Mouse (Mus musculus): ENCODE results near the gene Myh10. TPM values are rescaled to one million over a fixed set of nuclear protein-coding genes. Genes with fewer than 3 reads are reported as not detected.

The Myh10 gene
- polyA plus RNA-seq (2015; fragmentation: Nextera tagmentation; extraction: Ambion mirVana): 119 and 125 TPM in 2 replicates

- no peaks in the 10 kb centered on the region for H3K27me3 ChIP-seq (ENCODE audit: control insufficient read depth, insufficient read depth, low read depth, low read length)
- H3K9ac ChIP-seq (ENCODE audit: low read length): peak within 1 kb of the TSS; percentile 98
- H3K4me2 ChIP-seq (ENCODE audit: low read depth, low read length): peak within 1 kb of the TSS; percentile 77
- H3K36me3 ChIP-seq (ENCODE audit: control insufficient read depth, insufficient read depth, low read length): no peaks in the 10 kb centered on the region
- under 1% methylated on average over 51 of the region's 51 CpGs for WGBS
- no peaks in the 10 kb centered on the region for H3K9me3 ChIP-seq (ENCODE audit: control insufficient read depth, low read length)
- peak; percentile 99 for ATAC-seq (ENCODE audit: low read depth)
- H3K27ac ChIP-seq (ENCODE audit: low read length): peak within 1 kb of the TSS; percentile 99
- H3K4me1 ChIP-seq (replicated peaks; ENCODE audit: control insufficient read depth, insufficient read depth, low read length): peaks cover 11% of the 10 kb centered on the region
- H3K4me3 ChIP-seq (ENCODE audit: low read length): peak within 1 kb of the TSS; percentile 97
Measured at GRCm38 (mm10) chr11:68691321-68692009, at the start of gene Myh10. Myh10 (plus strand) TSS chr11:68691559.

- Histone ChIP-seq H3K36me3 (ENCODE audit: control insufficient read depth, insufficient read depth, low read length) (no peaks in the 10 kb centered on the region), H3K27me3 (ENCODE audit: control insufficient read depth, insufficient read depth, low read depth, low read length) (no peaks in the 10 kb centered on the region), H3K4me2 (ENCODE audit: low read depth, low read length) (no peak overlapping the region), H3K4me1 (replicated peaks; ENCODE audit: control insufficient read depth, insufficient read depth, low read length) (peaks cover 17% of the 10 kb centered on the region; the same call in 1 of the 2 replicates), H3K27ac (ENCODE audit: low read length) (peak overlapping the region; percentile 88), H3K9ac (ENCODE audit: low read length) (no peak overlapping the region), H3K4me3 (ENCODE audit: low read length) (no peak overlapping the region), H3K9me3 (ENCODE audit: control insufficient read depth, low read length) (peaks cover 3% of the 10 kb centered on the region; the same call in 1 of the 2 replicates)
- 43% methylated on average over 6 of the region's 6 CpGs for WGBS
- ATAC-seq (ENCODE audit: low read depth): peak; percentile 93
Measured at GRCm38 (mm10) chr11:68644781-68645180, 46.6 kb upstream of the Myh10 start.

- H3K9me3 ChIP-seq (ENCODE audit: control insufficient read depth, low read length): no peaks in the 10 kb centered on the region
- H3K27ac ChIP-seq (ENCODE audit: low read length): no peak overlapping the region
- peaks cover 17% of the 10 kb centered on the region; the same call in 1 of the 2 replicates for H3K4me1 ChIP-seq (replicated peaks; ENCODE audit: control insufficient read depth, insufficient read depth, low read length)
- H3K4me3 ChIP-seq (ENCODE audit: low read length): no peak overlapping the region
- no peak for ATAC-seq (ENCODE audit: low read depth)
- no peak overlapping the region for H3K9ac ChIP-seq (ENCODE audit: low read length)
- WGBS: 49% methylated on average over 5 of the region's 5 CpGs
- H3K27me3 ChIP-seq (ENCODE audit: control insufficient read depth, insufficient read depth, low read depth, low read length): no peaks in the 10 kb centered on the region
- H3K4me2 ChIP-seq (ENCODE audit: low read depth, low read length): no peak overlapping the region
- H3K36me3 ChIP-seq (ENCODE audit: control insufficient read depth, insufficient read depth, low read length): no peaks in the 10 kb centered on the region
Measured at GRCm38 (mm10) chr11:68647808-68648207, 43.6 kb upstream of the Myh10 start.

- H3K9me3 ChIP-seq (ENCODE audit: control insufficient read depth, low read length): no peaks in the 10 kb centered on the region
- H3K9ac ChIP-seq (ENCODE audit: low read length): no peak overlapping the region
- ATAC-seq (ENCODE audit: low read depth): no peak
- no peaks in the 10 kb centered on the region for H3K36me3 ChIP-seq (ENCODE audit: control insufficient read depth, insufficient read depth, low read length)
- no peak overlapping the region for H3K4me2 ChIP-seq (ENCODE audit: low read depth, low read length)
- peak overlapping the region; percentile 44; the same call in 1 of the 2 replicates for H3K27ac ChIP-seq (ENCODE audit: low read length)
- no peak overlapping the region for H3K4me3 ChIP-seq (ENCODE audit: low read length)
- no peaks in the 10 kb centered on the region for H3K27me3 ChIP-seq (ENCODE audit: control insufficient read depth, insufficient read depth, low read depth, low read length)
- peaks cover 17% of the 10 kb centered on the region; the same call in 1 of the 2 replicates for H3K4me1 ChIP-seq (replicated peaks; ENCODE audit: control insufficient read depth, insufficient read depth, low read length)
- 51% methylated on average over 16 of the region's 16 CpGs for WGBS
Measured at GRCm38 (mm10) chr11:68648385-68649148, 42.8 kb upstream of the Myh10 start.

GRCm38 (mm10) chr11:68651518-68651917 lies 39.8 kb upstream of the Myh10 start:
- Histone ChIP-seq H3K9me3 (ENCODE audit: control insufficient read depth, low read length) (no peaks in the 10 kb centered on the region), H3K4me2 (ENCODE audit: low read depth, low read length) (no peak overlapping the region), H3K27ac (ENCODE audit: low read length) (no peak overlapping the region; the same call in 1 of the 2 replicates), H3K9ac (ENCODE audit: low read length) (no peak overlapping the region), H3K4me3 (ENCODE audit: low read length) (no peak overlapping the region), H3K4me1 (replicated peaks; ENCODE audit: control insufficient read depth, insufficient read depth, low read length) (peaks cover 9% of the 10 kb centered on the region), H3K27me3 (ENCODE audit: control insufficient read depth, insufficient read depth, low read depth, low read length) (no peaks in the 10 kb centered on the region), H3K36me3 (ENCODE audit: control insufficient read depth, insufficient read depth, low read length) (no peaks in the 10 kb centered on the region)
- WGBS: 65% methylated on average over 2 of the region's 2 CpGs
- no peak; the same call in 1 of the 2 replicates for ATAC-seq (ENCODE audit: low read depth)

GRCm38 (mm10) chr11:68655524-68655923 lies 35.8 kb upstream of the Myh10 start:
- H3K36me3 ChIP-seq (ENCODE audit: control insufficient read depth, insufficient read depth, low read length): no peaks in the 10 kb centered on the region
- no peak overlapping the region for H3K4me2 ChIP-seq (ENCODE audit: low read depth, low read length)
- no peak for ATAC-seq (ENCODE audit: low read depth)
- H3K9me3 ChIP-seq (ENCODE audit: control insufficient read depth, low read length): no peaks in the 10 kb centered on the region
- no peak overlapping the region for H3K9ac ChIP-seq (ENCODE audit: low read length)
- H3K27ac ChIP-seq (ENCODE audit: low read length): peak overlapping the region; percentile 5; the same call in 1 of the 2 replicates
- whole genome bisulfite sequencing: 88% methylated on average over 1 of the region's 1 CpGs
- H3K27me3 ChIP-seq (ENCODE audit: control insufficient read depth, insufficient read depth, low read depth, low read length): no peaks in the 10 kb centered on the region
- H3K4me3 ChIP-seq (ENCODE audit: low read length): no peak overlapping the region
- H3K4me1 ChIP-seq (replicated peaks; ENCODE audit: control insufficient read depth, insufficient read depth, low read length): peaks cover 20% of the 10 kb centered on the region

GRCm38 (mm10) chr11:68656887-68657685 lies 34.3 kb upstream of the Myh10 start:
- ATAC-seq (ENCODE audit: low read depth): peak; percentile 74
- peaks cover 20% of the 10 kb centered on the region for H3K4me1 ChIP-seq (replicated peaks; ENCODE audit: control insufficient read depth, insufficient read depth, low read length)
- H3K27ac ChIP-seq (ENCODE audit: low read length): peak overlapping the region; percentile 87
- H3K4me3 ChIP-seq (ENCODE audit: low read length): no peak overlapping the region
- WGBS: 13% methylated on average over 6 of the region's 6 CpGs
- H3K36me3 ChIP-seq (ENCODE audit: control insufficient read depth, insufficient read depth, low read length): no peaks in the 10 kb centered on the region
- H3K27me3 ChIP-seq (ENCODE audit: control insufficient read depth, insufficient read depth, low read depth, low read length): no peaks in the 10 kb centered on the region
- peak overlapping the region; percentile 6; the same call in 1 of the 2 replicates for H3K9ac ChIP-seq (ENCODE audit: low read length)
- no peaks in the 10 kb centered on the region for H3K9me3 ChIP-seq (ENCODE audit: control insufficient read depth, low read length)
- no peak overlapping the region for H3K4me2 ChIP-seq (ENCODE audit: low read depth, low read length)

GRCm38 (mm10) chr11:68657811-68658210 lies 33.5 kb upstream of the Myh10 start:
- no peaks in the 10 kb centered on the region for H3K9me3 ChIP-seq (ENCODE audit: control insufficient read depth, low read length)
- no peak overlapping the region for H3K9ac ChIP-seq (ENCODE audit: low read length)
- WGBS: 23% methylated on average over 9 of the region's 9 CpGs
- no peaks in the 10 kb centered on the region for H3K36me3 ChIP-seq (ENCODE audit: control insufficient read depth, insufficient read depth, low read length)
- H3K4me1 ChIP-seq (replicated peaks; ENCODE audit: control insufficient read depth, insufficient read depth, low read length): peaks cover 20% of the 10 kb centered on the region
- H3K27me3 ChIP-seq (ENCODE audit: control insufficient read depth, insufficient read depth, low read depth, low read length): no peaks in the 10 kb centered on the region
- no peak overlapping the region for H3K4me3 ChIP-seq (ENCODE audit: low read length)
- peak; percentile 87 for ATAC-seq (ENCODE audit: low read depth)
- peak overlapping the region; percentile 87 for H3K27ac ChIP-seq (ENCODE audit: low read length)
- H3K4me2 ChIP-seq (ENCODE audit: low read depth, low read length): no peak overlapping the region

Measured in lung, embryonic 16.5 days (tissue).